Mouse (Mus musculus) heart, postnatal 25 days (tissue): ENCODE results near the gene Olfr96. TPM values are rescaled to one million over a fixed set of nuclear protein-coding genes. Genes with fewer than 3 reads are reported as not detected.

Experiments
- DNase-seq: peaks from one replicate; pipeline ENCODE4 v3.0.0; 2022; ENCODE audit warnings: low spot score
- intact Hi-C: fragments of 180-260 bp; cut with DNase I; formaldehyde crosslinking; loops from one replicate; pipeline ENCODE4 v1.15.1; 2025
- total RNA-seq, 2 experiments: library from RNA; stranded (reverse); gene quantifications; 2 replicates each; pipeline ENCODE4 v1.2.3; 2021

The Olfr96 gene
- total RNA-seq, 2 experiments from 2014 or later = not detected

- intact Hi-C loops = no loop called here
- DNase-seq = peak; percentile 75
Measured at GRCm38 (mm10) chr17:37270058-37270701, 50.2 kb downstream of the Olfr96 start, which contains the start of gene H2-M3. TSS of gene H2-M3 (plus strand) at chr17:37270220.

- intact Hi-C loops = no loop called here
- peak; percentile 44 for DNase-seq
Measured at GRCm38 (mm10) chr17:37270702-37271092, 50.8 kb downstream of the Olfr96 start.

- DNase-seq = no peak
- intact Hi-C loops = no loop called here
Measured at GRCm38 (mm10) chr17:37275626-37276248, 55.8 kb downstream of the Olfr96 start.

Other genes starting within 250 kb of the Olfr96 start
- gene 2410137M14Rik, start 238.9 kb upstream of the Olfr96 start, total RNA-seq = under 1 TPM; 0.49 to 0.61 TPM
- gene H2-M5, start 230.6 kb upstream of the Olfr96 start, total RNA-seq = not detected
- 1 to 10 TPM; 1.6 to 2.9 TPM for gene Zfp57, start 219.0 kb upstream of the Olfr96 start, total RNA-seq
- gene Mog, start 196.7 kb upstream of the Olfr96 start, total RNA-seq = not detected
- 1 to 10 TPM; 6.9 to 7.4 TPM for gene Gabbr1, start 174.2 kb upstream of the Olfr96 start, total RNA-seq
- gene Olfr90, start 131.6 kb upstream of the Olfr96 start, total RNA-seq = not detected
- not detected for gene Olfr91, start 121.9 kb upstream of the Olfr96 start, total RNA-seq
- gene Olfr92, start 100.1 kb upstream of the Olfr96 start, total RNA-seq = not detected
- gene Olfr93, start 58.7 kb upstream of the Olfr96 start, total RNA-seq = not detected
- gene Ubd, start 26.3 kb upstream of the Olfr96 start, total RNA-seq = not detected
- not detected for gene Olfr94, start 19.2 kb upstream of the Olfr96 start, total RNA-seq
- not detected for gene Olfr95, start 7.0 kb upstream of the Olfr96 start, total RNA-seq
- not detected for gene Olfr97, start 17.2 kb downstream of the Olfr96 start, total RNA-seq
- gene Olfr98, start 43.6 kb downstream of the Olfr96 start, total RNA-seq = not detected
- 1 to 10 TPM; 3.0 to 3.2 TPM for gene H2-M3, start 50.1 kb downstream of the Olfr96 start, total RNA-seq
- gene Olfr99, start 63.3 kb downstream of the Olfr96 start, total RNA-seq = not detected
- not detected for gene Olfr101, start 84.2 kb downstream of the Olfr96 start, total RNA-seq
- not detected for gene Olfr102, start 96.9 kb downstream of the Olfr96 start, total RNA-seq
- gene Olfr103, start 119.6 kb downstream of the Olfr96 start, total RNA-seq = not detected
- gene Olfr104-ps, start 139.4 kb downstream of the Olfr96 start, total RNA-seq = not detected
- not detected for gene Olfr105-ps, start 158.9 kb downstream of the Olfr96 start, total RNA-seq
- gene Olfr106-ps, start 170.2 kb downstream of the Olfr96 start, total RNA-seq = not detected
- not detected for gene Olfr107, start 179.1 kb downstream of the Olfr96 start, total RNA-seq
- gene Olfr108, start 225.3 kb downstream of the Olfr96 start, total RNA-seq = not detected
- not detected for gene Olfr109, start 238.8 kb downstream of the Olfr96 start, total RNA-seq